Mouse (Mus musculus) liver, adult 2 months (tissue): Measurements from ENCODE around the gene Tfdp1.

ENCODE experiments used
- CTCF ChIP-seq: fragments of 200-500 bp; IDR thresholded peaks from 2 replicates; pipeline ENCODE4 v1.5.1; 2011; ENCODE audit warnings: low read depth, low read length, control low read depth
- POLR2A ChIP-seq: fragments of 200-500 bp; IDR thresholded peaks from 2 replicates; pipeline ENCODE4 v1.6.1; 2011; ENCODE audit warnings: low read length, control low read depth; ENCODE audit not compliant: insufficient read depth; ENCODE audit errors: extremely low read depth

DNA sequence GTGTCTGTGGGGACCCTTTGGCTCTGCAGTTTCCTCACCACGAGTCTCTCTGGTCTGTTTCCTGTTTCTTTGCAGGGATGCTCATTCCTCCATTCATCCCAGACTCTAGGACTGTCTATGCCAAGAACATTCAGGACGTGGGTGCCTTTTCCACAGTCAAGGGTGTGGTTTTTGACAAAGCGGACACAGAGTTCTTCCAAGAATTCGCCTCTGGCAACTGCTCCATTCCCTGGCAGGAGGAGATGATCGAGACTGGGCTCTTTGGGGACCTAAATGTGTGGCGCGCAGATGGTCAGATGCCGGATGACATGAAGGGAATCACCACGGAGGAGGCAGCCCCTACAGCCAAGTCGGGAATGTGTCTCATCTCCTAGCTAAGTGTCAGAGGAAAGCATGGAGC, 77.3 kb downstream of the Tfdp1 start:
- TF ChIP-seq POLR2A (no peak), CTCF (no peak)
